Mouse (Mus musculus): ENCODE results near the gene Atp1a4.

DNA sequence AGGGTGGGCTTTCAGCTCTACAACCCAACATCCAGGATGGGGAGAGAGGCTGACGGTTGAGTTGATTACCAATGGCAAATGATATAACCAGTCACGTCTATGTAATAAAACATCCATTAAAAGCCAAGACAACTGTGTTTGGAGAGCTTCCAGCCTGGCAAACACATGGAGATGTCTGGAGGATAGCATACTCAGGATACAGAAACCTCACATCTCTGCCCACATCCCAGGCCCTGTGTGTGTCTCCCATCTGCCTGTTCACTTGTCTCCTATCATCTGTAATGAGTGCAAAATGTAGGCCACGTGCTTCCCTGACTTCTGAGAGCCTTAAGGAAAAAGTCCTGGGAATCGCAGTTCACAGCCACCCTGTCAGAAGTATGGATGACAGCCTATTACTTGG, 11.0 kb downstream of the Atp1a4 start:
- TF ChIP-seq POLR2A (IDR thresholded peaks at IDR 0.05; ENCODE audit: extremely low read depth, insufficient read depth, low read length) (no peak), CTCF (IDR thresholded peaks at IDR 0.05; ENCODE audit: low read depth, low read length) (no peak)
